Mouse (Mus musculus) T-helper 1 cell (primary cell): ENCODE measurements around the gene Thada.

Experiments
- in situ Hi-C: fragments of 300-600 bp; cut with MboI, MseI; formaldehyde crosslinking; loops from one replicate; pipeline ENCODE4 v1.15.1; 2025; ENCODE audit warnings: high pct_unique_total_duplicates

Thada gene

DNA sequence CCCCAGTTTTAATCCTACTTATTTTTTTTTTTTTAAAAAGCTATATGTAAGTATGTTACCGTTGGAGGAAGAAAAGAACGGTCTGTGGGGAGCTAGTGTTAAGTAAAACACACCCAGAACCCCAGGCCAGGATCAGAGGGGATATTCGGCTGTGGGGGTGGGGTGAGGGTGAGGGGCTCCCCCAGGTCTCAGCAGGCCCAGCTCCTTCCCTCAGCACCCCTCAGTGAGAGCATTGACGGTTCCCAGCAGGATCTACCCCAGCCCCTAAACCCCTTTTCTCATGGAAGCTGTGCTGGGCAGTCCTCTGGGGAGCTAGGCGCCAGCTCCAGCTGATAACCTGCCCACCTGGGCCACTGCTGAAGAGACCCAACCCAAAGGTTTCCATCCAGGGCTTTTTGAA lies 316.4 kb downstream of the Thada start:
- in situ Hi-C loops, result no loop called here

DNA sequence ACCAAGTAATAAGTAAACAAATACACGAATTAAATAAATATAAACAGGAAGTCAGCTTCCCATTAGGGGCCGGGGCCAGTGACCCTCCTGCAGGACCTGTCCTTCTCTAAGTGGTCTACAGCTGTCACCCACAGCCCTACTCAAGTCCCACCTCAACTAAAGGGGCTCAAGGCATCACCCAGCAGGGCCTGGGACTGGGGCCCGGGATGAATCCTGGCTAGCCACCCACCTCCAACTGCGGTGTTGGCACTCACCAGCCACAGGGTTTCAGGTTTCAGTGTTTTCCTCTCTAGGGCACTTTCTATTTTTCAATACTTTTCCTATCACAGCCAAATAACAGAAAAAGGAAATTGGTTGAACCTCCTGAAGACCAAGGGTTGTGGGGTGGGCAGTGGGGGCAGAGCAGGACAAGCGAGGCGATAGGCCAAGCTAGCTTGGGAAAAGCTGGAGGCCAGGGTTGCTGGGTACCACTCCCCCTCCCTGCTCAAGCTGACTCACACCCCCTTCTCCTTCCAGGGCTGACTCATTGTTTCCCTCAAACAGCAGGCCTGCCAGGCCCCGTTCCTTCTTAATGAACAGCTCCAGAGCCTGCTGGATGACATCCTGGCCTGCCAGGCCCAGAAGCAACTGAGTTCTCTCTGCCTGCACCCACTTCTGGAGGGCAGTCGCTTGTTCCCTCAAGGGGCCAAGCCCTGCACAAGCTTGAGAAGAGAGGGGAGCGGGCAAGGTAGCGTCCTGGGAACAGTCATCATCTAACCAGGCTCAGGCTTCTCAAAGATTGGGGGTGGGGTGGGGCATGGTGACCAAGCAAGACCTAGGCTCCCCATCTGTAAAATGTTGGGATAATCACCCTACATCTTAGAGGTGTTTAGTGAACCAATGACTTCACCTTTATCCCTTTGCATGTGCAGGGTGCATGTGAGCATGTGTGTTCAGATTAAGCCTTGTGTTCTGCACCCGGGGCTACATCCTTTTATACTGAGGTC lies 317.2 kb downstream of the Thada start:
- in situ Hi-C loops, result no loop called here

DNA sequence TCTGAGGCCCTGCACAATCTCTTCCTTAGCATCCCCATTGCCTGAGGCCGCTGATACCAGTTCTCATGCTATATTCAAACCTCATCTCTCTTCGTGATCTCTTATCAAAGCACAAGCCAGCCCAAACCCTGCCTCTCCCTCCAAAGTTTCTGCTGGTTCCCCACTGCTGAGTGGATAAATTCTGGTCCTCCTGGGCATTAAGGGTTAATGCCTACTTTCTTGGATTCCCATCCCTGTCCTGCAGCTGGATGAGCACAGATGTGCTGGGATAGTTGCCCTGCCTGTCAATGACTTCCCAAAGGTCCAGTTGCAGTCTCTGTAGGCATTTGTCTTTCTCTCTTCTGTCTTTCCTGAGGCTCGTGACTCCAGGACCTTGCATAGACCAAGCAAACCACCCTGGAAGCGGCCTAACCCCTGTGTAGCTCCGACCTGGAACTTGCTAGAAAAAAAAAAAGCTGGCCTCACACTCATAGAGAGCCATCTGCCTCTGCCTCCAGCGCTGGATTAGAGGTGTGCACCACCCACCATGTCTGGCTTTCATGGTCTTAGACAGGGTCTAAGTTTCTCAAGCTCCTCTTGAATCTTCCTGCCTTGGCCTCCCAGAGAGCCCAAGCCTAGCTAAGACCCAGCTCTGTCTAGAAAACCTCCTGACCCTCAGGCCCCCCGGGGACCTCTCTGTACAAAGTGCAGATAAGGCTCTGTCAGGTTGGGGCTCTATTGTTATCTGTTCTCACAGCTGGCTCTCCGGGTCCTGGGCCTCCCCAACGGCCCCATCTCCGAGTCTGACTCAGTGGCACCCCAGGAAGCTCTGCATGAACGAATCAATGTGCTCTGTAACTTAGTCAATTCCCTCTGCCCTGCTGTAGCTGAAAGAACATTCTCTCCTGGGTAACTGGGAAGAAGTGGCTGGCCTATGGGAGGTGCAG lies 318.6 kb downstream of the Thada start:
- in situ Hi-C loops, result no loop called here

DNA sequence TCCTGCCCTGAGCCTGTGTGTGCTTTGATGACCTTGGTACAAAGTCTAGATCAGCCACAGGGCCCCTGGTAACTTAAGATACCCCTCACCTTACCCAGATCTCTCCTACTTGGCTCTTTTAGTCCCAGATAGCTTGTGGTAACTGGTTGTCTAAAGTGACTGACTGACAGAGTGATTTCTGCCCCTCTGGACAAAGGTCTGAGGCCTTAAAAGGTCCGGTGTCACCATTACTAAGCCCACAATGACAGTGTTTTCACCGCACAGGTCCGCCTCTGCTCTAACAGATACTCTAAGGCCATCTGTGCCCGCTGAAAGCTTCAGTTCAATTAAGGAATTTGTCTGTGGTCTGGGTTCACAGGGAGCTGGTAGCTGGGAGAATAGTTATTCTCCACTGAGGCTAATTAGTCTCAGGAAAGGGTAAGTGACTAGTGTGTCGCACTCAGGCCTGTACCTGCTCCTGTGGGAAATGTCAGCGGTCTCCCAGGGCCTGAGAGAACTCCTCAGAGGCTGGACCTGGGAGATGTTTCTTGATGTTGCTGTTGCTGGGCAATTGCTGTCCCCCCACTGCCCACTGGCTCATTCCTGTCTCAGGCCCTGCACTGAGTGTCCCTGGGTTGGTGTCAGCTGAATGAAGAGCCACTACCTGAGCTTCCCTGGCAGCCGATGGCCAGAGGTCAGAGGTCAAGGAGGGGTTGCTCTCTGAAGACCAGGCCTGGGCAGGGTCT lies 319.4 kb downstream of the Thada start:
- in situ Hi-C loops, result no loop called here

DNA sequence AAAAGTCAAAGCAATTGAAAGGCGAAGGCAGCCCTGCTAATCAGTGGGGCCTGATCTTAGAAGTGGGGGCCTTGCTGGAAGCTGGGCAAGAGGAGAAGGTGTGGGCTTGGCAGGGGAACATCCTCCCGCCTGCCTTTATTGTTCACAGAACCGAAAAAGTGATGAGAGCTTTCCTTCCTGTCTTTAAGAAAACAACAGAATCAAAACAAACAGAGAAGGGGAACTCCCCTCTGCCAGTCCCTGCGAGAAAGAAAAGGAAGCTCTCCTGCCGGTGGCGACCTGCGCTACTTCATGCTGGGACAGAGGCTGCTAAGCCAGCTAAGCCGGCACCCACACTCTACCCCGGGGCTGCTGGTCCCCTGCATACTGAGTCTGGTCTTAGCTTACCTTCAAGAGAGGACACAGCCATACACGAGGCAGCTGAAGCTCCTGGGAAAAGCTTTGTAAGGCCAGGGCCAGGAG lies 320.1 kb downstream of the Thada start:
- in situ Hi-C loops, result no loop called here

DNA sequence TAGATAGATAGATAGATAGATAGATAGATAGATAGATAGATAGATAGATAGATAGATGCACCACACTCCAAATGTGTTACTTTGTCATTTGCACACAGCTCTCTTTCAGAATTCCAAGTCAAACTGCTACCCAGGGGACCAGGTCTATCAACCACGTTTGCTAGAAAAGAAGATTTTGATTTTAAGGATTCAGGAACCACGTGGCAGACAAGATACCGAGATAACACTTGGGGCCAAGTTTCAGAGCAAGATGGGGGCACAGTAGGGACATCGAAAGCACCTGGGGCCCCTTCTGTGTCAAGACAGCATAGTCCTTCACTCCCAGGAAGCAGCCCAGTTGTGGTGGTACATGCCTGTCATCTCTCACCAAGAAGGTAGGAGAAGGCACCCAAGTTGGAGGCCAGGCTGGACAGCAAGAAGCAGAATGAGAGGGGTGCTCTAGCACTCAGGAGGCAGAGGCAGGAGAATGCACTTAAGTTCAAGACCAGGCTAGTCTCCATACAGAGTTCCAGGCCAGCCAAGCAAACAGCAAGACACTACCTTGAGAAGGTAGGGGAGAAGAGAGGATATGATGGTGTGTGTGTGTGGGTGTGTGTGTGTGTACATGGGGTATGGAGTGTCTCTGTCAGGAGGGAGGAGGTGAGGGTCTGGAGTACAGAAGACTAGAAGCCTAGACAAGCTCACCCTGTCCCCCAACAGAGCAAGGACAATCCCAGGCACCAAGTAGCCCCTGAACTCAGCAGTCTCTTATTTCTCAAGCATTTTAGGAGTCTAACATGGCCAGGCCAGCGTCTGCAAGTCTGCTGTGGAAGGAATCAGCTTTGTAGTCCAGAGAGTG lies 321.0 kb downstream of the Thada start:
- in situ Hi-C loops, result no loop called here

DNA sequence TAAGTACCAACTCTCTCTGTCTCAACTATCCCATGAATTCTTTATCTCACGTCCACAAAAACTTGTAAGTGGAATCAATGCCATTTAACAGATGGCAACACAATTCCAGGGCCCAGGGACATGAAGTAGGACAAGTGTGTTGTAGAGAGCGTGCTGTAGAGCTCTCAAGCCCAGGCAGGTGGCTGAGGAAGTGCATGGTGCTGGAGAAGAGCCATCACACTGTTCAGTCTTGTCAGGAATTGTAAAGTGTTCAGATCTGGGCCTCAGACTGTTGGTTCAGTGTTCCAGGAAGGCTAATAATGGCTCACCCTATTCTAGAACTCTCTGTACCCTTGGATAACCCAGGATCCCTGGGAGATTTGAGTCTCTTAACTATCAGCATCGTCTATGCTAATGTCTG lies 321.9 kb downstream of the Thada start:
- in situ Hi-C loops, result no loop called here

DNA sequence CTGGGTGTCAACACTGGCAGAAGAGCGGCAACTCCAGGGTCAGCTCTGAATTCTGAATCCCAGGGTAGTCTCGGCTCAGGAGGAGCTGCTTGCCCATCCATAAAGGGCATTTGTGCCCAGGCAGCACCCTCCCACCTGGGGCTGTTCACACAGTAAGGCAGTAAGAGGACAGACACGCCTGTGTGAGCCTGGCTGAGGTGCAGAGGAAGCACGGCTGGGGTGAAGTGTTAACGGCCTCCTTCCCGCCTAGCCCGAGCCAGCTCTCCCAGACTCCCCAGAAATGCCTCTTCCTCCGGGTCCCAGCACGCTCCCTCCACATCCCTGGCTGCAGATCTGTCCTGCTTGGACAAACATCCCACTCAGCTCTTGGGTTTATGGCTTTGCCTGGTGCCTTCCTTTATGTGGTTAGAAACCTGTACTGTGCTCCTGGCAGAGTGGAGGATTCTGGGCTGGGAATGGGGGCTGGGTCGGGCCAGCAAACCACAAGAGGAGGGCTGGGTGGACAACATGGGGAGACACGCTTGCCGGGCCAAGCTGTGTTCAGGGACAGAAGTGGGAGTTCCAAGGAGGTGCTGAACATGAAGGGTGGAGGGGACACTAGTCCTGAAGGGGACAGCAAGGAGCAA lies 322.7 kb downstream of the Thada start:
- in situ Hi-C loops, result no loop called here

DNA sequence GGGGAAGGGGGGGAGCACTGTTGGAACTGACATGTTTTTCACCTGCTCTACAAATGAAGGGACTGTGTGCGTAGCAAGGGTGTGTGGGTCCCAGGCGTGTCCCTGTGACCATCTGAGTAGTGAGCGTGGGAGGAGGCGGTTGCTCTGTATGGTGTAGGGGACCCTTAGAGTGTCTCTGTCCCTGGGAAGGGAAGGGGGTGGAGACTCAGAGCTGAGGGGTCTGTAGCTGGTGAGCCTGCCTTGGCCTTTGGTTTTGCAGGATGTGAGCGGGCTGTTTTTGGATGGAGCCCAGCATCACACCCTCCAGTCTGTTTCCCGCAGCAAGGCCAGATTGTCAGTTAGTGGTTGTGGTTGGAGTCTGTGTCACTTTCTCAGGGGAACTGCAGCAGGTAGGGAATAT lies 324.3 kb downstream of the Thada start:
- in situ Hi-C loops, result no loop called here

DNA sequence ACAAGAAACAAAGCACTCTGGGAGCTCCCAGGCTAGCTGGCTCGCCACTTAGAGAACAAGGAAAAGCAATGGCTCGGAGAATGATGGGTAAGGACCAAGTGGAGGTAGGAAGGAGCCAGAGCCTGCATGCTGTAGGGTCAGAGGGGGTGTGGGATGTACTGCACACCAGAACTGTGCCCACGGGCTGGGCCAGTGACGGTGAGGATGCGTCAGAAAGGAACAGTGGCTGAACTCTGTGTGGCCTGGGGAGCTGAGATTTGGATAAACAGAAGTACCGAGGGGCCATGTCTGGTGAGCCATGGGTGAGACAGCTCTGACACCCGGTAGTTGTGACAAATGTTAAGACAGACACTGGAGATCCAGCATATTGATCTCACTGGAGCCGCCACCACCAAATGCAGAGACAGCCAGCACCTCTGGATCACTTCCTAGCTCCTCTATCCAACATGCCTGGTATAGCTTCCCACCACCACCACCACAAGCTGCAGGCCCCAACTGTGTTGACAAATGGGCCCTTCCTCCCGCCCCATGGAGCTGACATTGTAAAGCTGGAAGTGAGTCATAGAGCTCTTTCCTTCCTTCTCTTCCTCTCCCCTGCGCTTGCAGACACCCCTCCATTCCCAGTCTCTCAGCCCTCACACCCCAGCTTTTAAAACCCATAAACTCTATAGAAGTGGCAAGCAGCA lies 325.0 kb downstream of the Thada start:
- in situ Hi-C loops, result no loop called here
